Mouse (Mus musculus) urinary bladder, postnatal 4 days (tissue): ENCODE results near the gene Gm2663.
"Not testable (repeated sequence)": the region's sequence is repeated elsewhere in the genome, so short reads cannot be mapped to it uniquely, and the experiment has no call there.

Experiments
- DNase-seq, 2 experiments: peaks; one replicate each; pipeline ENCODE4 v3.0.0; 2021 to 2022; ENCODE audit warnings: low spot score in 2 of 2

Gene Gm2663

DNA sequence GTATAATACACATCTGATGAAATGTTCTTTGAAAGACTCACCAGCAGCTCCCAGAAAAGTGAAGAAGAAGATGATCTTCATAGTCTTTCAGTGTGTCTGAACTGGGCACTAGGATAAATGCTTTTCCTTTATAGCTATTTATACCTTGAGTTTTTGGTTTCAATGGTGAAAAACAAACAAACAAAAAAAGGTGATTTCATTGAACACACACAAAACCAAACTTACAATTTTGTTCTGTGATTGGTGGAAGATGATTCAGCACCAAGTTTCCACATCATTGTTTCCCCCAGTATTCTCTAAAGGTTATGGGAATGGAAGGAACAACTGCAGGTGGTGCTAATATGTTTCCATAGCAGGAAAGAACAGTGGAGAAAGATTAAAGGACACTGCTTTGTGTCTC is at the start of gene Gm2663:
TSS of gene Gm2663 (minus strand) at position 101 of the 400 bp plus-strand sequence.
- DNase-seq: not testable (repeated sequence)

DNA sequence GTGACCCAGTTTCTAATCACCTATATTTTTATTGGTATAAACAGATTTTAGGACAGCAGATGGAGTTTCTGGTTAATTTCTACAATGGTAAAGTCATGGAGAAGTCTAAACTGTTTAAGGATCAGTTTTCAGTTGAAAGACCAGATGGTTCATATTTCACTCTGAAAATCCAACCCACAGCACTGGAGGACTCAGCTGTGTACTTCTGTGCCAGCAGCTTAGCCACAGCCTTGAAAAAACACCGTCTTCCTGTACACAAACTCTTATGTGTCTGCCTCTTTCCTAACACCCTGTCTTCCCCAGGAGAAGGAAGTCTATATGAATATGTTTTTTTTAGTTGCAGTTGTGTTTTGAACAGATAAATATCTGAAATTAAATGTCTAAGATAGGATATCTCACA is 49.3 kb upstream of the Gm2663 start:
- no peak for DNase-seq

DNA sequence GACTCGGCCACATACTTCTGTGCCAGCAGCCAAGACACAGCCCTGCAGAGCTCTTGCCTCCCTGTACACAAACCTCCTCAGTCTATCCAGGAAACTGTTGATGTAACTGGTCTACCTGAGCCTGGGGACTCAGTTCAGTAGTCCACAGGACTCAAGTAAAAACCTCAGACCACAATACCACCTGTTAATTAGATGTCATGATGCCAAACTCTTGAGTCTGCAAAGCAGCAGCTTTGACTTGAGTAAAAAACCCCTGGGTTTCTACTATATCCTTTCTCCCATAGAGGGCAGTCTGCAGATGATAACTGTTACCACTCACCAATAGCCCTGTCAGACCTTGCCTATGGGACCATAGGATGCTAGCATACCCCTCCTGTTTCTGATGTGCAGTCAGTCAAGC is 48.7 kb upstream of the Gm2663 start:
- DNase-seq: no peak

GRCm38 (mm10) chr6:41047202-41047601 is 47.9 kb upstream of the Gm2663 start:
- DNase-seq: no peak

- DNase-seq: no peak
These were observed 47.3 kb upstream of the Gm2663 start for GRCm38 (mm10) chr6:41046553-41046952.

DNA sequence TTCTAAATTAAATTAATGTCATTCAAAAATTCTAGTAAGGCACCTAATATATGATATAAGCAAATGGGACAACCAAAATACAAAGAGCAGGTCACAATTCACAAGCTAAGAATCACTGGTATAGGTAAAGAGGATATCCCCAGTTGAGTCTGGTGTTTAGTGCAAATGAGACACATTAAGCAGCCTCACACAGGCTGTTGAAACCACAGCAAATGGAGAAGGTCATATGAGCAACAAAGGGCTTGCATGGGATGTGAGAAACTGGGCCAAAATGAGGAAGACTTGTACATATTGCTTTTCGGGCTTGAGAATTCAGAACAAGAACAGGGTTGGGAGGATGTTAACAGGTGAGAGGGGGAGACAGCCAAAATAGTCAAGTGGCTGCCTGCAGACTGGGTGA is 45.5 kb upstream of the Gm2663 start:
- no peak for DNase-seq

- no peak for DNase-seq
These were observed 45.0 kb upstream of the Gm2663 start for GRCm38 (mm10) chr6:41044314-41044713.

DNA sequence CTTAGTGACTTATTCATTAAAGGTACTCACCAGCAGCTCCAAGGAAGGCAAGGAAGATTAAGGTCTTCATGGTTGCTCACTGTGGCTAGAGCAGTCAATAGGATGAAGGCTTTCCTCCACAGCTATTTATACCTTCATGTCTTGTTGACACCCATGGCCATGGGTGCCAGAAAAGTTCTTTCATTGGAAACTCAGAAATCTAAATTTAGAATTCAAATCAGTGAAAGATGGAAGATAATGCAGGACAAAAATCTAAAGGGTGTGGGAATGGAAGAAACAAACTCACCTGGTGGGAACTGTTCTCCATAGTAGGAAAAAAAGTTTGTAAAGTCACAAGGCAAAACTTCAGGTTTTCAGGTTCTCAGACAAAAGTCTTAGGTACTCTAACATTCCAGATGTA is 36.1 kb upstream of the Gm2663 start, which contains the start of gene 2210010C04Rik:
TSS of gene 2210010C04Rik (minus strand) at position 101 of the 400 bp plus-strand sequence.
- no peak for DNase-seq

GRCm38 (mm10) chr6:41032802-41033201 is 33.5 kb upstream of the Gm2663 start:
- DNase-seq: no peak

- DNase-seq: no peak
These were observed 33.0 kb upstream of the Gm2663 start for GRCm38 (mm10) chr6:41032231-41032630.

DNA sequence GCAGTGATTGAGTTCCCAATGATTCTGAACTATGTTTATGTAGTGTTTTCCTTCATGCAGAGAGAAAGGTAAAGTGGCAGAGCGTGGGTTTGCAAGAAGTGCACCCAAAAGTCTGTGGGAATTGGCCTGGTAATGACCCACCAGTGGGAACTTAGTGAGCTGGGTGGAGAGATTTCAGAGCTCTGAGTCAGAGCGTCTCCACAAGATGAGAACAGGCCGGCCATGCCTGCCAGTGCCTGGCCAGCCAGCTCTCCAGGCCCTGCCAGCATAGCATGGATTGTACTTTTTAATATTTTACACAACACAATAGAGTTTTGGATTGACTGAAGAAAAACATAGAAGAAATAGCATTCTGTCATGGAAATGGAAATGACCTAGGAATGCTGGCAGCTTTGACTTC is 31.5 kb upstream of the Gm2663 start:
- DNase-seq: no peak

DNA sequence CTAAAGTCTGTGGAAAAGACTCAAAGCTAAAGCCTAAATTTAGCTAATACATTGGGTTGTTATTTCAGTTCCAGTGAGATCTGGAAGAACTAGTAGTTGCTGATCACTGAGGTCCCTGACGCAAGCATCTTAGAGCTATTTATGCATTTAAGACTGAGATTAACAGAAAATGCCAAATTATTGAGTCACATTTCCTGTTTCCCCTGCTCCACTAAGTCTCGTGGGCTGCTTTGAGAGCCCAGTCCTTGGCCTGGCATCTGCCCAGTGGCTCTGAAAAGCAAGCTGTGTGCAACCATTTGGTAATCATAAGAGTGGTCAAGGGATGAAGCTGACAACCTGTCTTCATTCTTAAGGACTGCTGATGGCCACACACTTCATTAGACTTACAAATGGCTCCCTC is 27.8 kb upstream of the Gm2663 start:
- no peak for DNase-seq

DNA sequence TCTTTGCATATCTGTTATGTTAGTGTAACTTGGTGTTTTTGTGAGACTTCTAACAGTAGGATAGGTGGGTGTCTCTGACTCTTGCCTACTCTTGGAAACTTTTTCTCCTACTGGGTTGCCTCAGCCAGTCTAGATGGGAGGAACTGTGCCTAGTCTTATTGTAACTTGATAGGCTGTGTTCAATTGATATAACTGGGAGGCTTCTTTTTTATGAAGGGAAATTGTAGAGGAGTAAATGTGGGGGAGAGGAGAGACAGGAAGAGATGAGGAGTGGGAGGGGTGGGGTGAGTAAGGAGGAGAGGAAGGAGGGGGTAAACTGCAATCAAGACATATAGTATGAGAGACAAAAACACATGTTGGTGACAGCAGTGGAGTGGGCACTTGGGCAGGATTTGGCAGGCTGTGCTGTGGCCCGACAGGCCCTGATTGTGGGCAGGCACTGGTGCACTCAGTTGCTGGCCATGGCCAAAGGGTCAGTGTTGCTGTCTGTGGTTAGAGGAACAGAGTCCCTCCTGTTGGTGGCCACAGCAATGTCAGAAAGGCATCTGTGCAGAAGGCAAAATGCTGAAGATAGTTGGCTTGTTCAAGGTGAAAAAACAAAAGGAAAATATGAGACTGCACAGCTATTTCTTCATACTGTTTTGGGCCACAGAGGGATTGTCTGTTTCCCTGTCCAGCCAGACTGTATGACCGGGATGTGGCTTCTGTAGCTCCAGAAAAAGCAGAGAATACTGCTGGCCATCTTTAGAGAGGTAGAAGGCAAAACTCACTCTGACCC is 26.8 kb upstream of the Gm2663 start:
- no peak for DNase-seq

DNA sequence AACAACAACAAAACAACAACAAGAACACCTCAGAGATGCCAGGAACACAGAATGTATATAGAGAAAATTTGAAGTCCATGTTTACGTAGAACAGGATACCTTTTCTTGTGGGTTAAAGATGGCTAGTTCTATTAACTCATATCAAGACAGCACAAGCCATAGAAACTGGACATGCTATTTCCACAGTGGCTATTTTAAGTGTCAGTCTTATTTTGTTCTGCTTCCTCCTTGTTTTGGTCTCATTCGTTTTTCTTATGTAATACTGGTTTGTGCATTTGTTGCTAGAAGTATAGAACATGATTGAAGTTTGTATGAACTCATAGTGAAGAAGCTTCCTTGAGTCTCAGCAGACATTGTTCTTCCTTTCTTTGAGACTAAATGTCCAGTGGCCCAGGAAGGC is 19.9 kb upstream of the Gm2663 start:
- no peak for DNase-seq

DNA sequence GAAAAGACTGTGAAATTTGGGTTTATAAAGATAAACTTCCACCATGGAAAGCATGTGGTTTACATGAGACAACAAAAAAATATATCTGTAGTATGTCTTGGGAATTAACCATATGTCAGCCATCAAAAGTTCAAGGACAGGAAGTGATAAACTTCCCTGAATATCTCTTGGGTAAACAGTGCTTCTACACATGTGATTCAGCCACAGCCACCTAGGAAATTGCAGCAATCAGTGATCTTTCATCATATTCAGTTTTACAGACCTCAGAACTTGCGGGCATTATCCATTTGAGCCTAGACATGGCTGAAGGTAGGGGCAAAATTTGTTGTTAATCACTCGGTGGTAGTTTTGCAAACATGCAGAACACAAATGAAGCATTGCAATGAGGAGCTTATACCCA is 19.4 kb upstream of the Gm2663 start:
- DNase-seq: no peak

DNA sequence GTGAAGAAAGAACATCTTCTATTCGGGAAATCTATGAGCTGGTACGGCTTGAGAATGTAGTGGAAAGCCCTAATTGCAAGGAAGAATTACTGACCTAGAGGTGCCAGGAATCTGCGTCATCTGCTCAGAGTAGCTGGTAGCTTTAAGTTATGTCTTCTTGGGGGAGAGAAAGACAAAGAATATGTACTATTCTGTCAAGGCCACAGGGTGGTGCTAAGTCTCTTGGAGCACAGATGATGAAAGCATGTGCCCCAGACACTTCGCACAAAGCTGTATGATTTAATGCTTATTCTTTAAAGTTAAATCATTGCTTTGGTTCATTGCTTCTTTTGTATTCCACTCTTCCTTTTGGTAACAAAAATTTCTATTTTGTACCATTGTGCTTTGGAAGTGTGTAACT is 15.8 kb upstream of the Gm2663 start:
- no peak for DNase-seq

DNA sequence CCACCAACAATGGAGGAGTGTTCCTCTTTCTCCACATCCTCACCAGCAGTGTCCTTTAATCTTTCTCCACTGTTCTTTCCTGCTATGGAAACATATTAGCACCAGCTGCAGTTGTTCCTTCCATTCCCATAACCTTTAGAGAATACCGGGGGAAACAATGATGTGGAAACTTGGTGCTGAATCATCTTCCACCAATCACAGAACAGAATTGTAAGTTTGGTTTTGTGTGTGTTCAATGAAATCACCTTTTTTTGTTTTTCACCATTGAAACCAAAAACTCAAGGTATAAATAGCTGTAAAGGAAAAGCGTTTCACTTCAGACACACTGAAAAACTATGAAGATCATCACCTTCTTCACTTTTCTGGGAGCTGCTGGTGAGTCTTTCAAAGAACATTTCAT is 34.8 kb downstream of the Gm2663 start, which contains the start of gene 1810009J06Rik:
TSS of gene 1810009J06Rik (plus strand) at position 301 of the 400 bp plus-strand sequence.
- DNase-seq: not testable (repeated sequence)

GRCm38 (mm10) chr6:40953716-40954115 is 45.6 kb downstream of the Gm2663 start:
- DNase-seq: no peak

GRCm38 (mm10) chr6:40951770-40952169 is 47.5 kb downstream of the Gm2663 start, which contains the start of gene Gm4744:
TSS of gene Gm4744 (minus strand) at chr6:40951870.
- no peak for DNase-seq
